Mouse (Mus musculus) adrenal gland (tissue): ENCODE data around the gene Hist1h2bf.
"Not testable (repeated sequence)": the region's sequence is repeated elsewhere in the genome, so short reads cannot be mapped to it uniquely, and the experiment has no call there.

ENCODE experiments used
- intact Hi-C: fragments of 180-260 bp; cut with DNase I; formaldehyde crosslinking; loops from one replicate; pipeline ENCODE4 v1.15.1; 2025

Hist1h2bf gene

GRCm38 (mm10) chr13:23591886-23592285, 17.9 kb upstream of the Hist1h2bf start:
- intact Hi-C loops, result loop anchor here (10.0 kb wide), 1 partner anchor 167 kb away; the partner anchor contains the start of gene Abt1

- intact Hi-C loops, result loop anchor here (10.0 kb wide), 1 partner anchor 166 kb away; the partner anchor contains the start of gene Abt1
Observed at GRCm38 (mm10) chr13:23591206-23591605, 17.2 kb upstream of the Hist1h2bf start.

- intact Hi-C loops, result no loop called here
Observed at GRCm38 (mm10) chr13:23586940-23587225, 12.9 kb upstream of the Hist1h2bf start.

- intact Hi-C loops, result no loop called here
Observed at GRCm38 (mm10) chr13:23586099-23586939, 12.3 kb upstream of the Hist1h2bf start.

DNA sequence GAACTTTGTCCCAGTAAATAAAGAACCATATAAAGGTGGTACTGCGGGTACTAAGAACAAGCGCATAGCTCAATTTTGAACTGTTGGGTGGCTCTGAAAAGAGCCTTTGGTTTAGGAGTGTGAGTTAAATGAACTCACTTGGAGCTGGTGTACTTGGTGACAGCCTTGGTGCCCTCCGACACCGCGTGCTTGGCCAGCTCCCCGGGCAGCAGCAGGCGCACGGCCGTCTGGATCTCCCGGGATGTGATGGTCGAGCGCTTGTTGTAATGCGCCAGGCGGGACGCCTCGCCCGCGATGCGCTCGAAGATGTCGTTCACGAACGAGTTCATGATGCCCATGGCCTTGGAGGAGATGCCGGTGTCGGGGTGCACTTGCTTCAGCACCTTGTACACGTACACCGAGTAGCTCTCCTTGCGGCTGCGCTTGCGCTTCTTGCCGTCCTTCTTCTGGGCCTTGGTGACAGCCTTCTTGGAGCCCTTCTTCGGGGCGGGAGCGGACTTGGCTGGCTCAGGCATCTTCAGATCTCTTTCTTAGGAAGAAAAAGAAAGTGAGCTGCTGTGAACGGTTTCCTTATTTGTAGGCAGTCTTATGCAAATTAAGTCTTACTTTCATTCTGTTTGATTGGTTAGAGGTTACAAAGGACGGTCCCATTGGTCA, 11.6 kb upstream of the Hist1h2bf start:
- intact Hi-C loops, result not testable (repeated sequence)

- intact Hi-C loops, result no loop called here
Observed at GRCm38 (mm10) chr13:23585029-23585441, 11.0 kb upstream of the Hist1h2bf start.

GRCm38 (mm10) chr13:23584331-23584730, 10.3 kb upstream of the Hist1h2bf start:
- intact Hi-C loops, result loop anchor here (5.0 kb wide), 2 partner anchors 33 to 178 kb away; partner anchors contain the start of genes Hist1h1a, Hist1h3a and Hist1h4a

DNA sequence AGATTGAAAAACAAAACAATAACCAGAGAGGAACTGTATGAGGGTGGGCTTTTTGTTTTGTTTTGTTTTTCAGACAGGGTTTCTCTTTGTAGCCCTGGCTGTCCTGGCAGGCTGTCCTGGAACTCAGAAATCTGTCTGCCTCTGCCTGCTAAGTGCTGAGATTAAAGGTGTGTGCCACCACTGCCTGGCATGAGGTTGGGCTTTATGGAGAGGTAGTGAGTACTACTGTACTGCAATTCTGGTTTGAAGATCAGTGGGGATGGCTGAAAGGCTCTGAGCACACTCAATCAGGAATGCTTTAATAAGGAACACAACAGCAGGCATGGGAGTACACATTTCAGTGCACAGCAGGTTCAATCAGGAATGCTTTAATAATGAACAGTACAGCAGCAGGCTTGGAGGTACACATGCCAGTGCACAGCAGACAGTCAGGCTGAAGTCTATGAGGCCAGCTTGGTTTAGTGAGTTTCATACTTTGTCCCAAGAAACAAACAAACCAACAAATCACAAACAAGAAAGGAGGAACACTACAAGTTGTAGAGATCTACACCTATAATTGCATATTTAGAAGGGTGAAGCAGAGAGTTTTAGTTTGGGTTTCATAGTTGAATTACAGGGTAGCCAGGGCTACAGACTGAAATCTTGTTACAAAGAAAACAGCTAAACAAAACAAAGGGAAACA, 9.5 kb upstream of the Hist1h2bf start:
- intact Hi-C loops, result loop anchor here (5.0 kb wide), 2 partner anchors 34 to 179 kb away; partner anchors contain the start of genes Hist1h1a, Hist1h3a and Hist1h4a

DNA sequence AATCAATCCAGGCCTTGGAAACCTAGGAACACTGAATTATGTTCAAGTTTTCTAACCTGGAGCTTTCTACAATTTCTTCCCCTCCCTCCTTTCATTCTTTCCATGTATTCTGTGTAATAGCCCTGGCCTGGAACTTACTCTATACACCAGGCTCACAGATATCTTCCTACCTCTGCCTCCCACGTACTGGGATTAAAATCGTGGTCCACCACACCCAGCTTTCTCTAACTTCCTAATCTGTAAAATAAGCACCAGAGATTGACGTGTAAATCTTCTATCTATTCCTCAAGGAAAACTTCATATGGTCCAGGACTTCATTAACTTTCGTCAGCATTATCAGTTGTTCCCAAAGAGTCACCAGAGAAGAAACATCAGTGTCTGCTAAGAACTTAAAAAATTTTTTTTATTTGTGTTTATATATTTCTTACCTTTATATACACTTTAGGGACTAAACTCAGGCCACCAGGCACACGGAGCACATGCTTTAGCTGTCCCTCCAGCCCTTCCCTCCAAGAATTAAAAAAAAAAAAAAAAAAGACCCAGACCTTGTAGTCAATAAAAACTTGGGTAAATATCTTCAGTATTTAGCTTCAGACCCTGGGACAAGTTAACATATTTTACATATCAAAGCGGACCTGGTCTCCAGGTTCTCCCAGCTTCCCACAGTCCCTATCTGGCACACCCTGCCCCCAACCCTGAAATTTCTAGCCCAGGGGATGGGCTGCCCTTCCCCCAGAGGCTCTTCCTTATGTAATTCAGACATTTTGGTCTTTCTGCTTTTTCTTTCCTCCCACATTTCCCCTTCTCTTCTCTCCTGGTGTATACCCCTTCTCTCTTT, 8.4 kb upstream of the Hist1h2bf start:
- intact Hi-C loops, result loop anchor here (5.0 kb wide), 2 partner anchors 35 to 180 kb away; partner anchors contain the start of genes Hist1h1a, Hist1h3a and Hist1h4a

DNA sequence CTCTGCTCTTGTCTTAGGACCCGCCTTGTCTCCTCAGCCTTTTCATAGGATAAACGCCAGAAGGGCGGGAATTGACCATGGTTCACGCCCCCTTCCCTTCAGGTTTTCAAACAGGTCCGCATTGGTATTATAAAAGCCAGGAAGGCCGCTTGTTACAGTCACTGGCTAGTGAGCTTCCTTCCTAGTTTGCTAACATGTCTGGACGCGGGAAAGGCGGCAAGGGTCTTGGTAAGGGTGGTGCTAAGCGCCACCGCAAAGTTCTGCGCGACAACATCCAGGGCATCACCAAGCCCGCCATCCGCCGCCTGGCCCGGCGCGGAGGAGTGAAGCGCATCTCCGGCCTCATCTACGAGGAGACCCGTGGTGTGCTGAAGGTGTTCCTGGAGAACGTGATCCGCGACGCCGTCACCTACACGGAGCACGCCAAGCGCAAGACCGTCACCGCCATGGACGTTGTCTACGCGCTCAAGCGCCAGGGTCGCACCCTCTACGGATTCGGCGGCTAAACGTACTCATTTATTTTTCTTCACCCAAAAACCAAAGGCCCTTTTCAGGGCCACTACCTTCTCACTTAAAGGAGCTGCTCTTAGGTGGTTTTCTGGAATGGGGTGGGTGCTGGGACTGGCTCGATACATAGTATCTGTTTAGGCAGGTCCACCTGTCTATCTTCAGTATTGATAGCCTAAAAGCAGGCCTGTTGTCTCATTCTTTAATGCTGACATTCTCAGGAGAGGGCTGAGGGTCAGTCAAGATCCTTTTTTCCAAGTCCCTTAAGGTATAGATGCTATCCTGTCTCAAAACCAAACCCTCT, 7.6 kb upstream of the Hist1h2bf start, which contains the start of gene Hist1h4d:
Hist1h4d (plus strand) TSS at position 191 of the 811 bp plus-strand sequence.
- intact Hi-C loops, result loop anchor here (5.0 kb wide), 2 partner anchors 36 to 181 kb away; partner anchors contain the start of genes Hist1h1a, Hist1h3a and Hist1h4a

GRCm38 (mm10) chr13:23577835-23578234, 3.8 kb upstream of the Hist1h2bf start:
- intact Hi-C loops, result no loop called here

DNA sequence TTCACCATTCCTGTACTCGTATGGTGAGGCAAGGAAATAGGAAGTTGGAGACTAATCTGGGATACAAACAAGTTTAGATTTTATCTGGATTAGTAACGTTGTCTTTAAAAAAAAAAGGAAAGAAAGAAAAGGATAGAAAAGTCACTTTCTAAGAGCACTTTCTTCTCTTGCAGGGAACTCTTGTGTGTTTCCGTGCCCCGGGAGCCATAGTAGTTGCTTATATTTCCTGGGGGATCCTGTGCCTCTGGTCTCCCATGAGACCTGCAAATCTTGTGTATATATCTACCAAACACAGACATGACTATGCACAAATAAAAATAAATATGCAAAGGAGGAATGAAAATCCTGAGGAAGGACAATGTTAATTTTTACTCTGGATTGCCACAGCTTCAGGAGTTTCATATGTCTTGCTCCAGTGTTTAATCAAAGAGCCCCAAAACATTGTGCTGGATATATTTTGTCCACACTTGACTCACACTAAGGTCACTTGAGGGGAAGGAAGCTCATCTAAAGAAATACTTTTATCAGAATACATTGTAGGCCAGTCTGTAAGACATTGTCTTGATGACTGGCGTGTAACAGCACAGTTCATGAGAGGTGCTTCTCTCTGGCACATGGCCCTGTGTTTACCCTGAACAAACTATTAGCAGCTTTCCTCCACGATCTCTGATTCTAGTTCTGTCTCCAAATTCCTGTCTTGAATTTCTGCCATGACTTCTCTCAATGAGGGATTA, 3.1 kb upstream of the Hist1h2bf start:
- intact Hi-C loops, result no loop called here

DNA sequence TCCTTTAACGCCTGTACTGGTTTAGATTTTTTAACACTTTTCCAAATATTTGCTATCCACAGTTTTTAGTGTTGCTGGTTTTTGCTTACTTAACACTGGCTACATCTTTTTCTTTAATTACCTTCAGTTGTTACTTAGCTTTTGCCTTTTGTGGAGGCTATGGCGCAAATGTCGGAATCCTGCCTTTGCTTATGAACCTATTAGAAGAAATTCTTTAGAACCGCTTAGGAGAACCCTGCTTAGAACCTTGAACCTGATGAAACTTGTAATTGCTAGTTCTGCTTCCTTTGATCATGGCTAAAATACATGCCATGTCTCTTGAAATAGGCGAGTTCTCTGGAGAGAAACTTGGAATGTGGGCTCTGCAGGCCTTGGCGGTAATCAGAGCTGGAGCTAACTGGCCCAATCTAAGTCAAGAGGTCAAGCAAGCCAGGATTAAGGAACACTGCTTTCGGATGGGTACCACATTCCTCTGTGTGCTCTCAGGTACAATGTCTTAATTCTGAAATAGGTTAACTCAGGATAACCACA, 2.4 kb upstream of the Hist1h2bf start:
- intact Hi-C loops, result no loop called here

DNA sequence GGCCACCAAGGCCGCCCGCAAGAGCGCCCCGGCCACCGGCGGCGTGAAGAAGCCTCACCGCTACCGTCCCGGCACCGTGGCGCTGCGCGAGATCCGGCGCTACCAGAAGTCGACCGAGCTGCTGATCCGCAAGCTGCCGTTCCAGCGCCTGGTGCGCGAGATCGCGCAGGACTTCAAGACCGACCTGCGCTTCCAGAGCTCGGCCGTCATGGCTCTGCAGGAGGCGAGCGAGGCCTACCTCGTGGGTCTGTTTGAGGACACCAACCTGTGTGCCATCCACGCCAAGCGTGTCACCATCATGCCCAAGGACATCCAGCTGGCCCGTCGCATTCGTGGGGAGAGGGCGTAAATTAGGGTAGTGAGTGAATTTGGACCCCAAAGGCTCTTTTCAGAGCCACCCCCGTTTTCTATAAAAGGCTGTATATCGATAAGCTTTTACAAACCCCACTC, 1.9 kb upstream of the Hist1h2bf start:
- intact Hi-C loops, result not testable (repeated sequence)

GRCm38 (mm10) chr13:23575271-23575851, 1.4 kb upstream of the Hist1h2bf start, which contains the start of gene Hist1h3d:
TSS of gene Hist1h3d (plus strand) at chr13:23575763.
- intact Hi-C loops, result no loop called here

GRCm38 (mm10) chr13:23574546-23575170, 662 bp upstream of the Hist1h2bf start:
- intact Hi-C loops, result not testable (repeated sequence)

- intact Hi-C loops, result not testable (repeated sequence)
Observed at GRCm38 (mm10) chr13:23573034-23573897, 730 bp downstream of the Hist1h2bf start.
